Mouse (Mus musculus) thymus, adult 2 months (tissue): ENCODE results near the gene Spag9.

Experiments used
- CTCF ChIP-seq: fragments of 200-500 bp; IDR thresholded peaks from 2 replicates; pipeline ENCODE4 v1.5.1; 2012; ENCODE audit warnings: mild to moderate bottlenecking, control low read depth, low read length, moderate library complexity, borderline replicate concordance; ENCODE audit not compliant: control insufficient read depth, poor library complexity, insufficient read depth; ENCODE audit errors: extremely low read depth
- POLR2A ChIP-seq: fragments of 200-500 bp; IDR thresholded peaks from 2 replicates; pipeline ENCODE4 v1.6.1; 2012; ENCODE audit warnings: mild to moderate bottlenecking, low read length, control low read depth, moderate library complexity; ENCODE audit not compliant: control insufficient read depth, poor library complexity, insufficient read depth; ENCODE audit errors: extremely low read depth

- TF ChIP-seq CTCF: no peak
- TF ChIP-seq POLR2A: no peak
Measured at GRCm38 (mm10) chr11:94126701-94127100, 130.8 kb downstream of the Spag9 start.
